Mouse (Mus musculus) mesoderm, embryonic 11.5 days (tissue): ENCODE results near the gene Dot1l.

ENCODE experiments used
- DNase-seq: peaks from one replicate; pipeline ENCODE4 v3.0.0-alpha.2; 2012; ENCODE audit warnings: low read depth, low spot score

Dot1l gene

GRCm38 (mm10) chr10:80832818-80833217 is 77.8 kb downstream of the Dot1l start:
- no peak for DNase-seq

GRCm38 (mm10) chr10:80835617-80836016 is 80.6 kb downstream of the Dot1l start:
- no peak for DNase-seq

- DNase-seq: no peak
Measured at GRCm38 (mm10) chr10:80836949-80837379, 82.0 kb downstream of the Dot1l start.

- no peak for DNase-seq
Measured at GRCm38 (mm10) chr10:80837827-80838226, 82.8 kb downstream of the Dot1l start.

GRCm38 (mm10) chr10:80838346-80838912 is 83.4 kb downstream of the Dot1l start:
- no peak for DNase-seq

GRCm38 (mm10) chr10:80839848-80840247 is 84.8 kb downstream of the Dot1l start:
- DNase-seq: no peak

- no peak for DNase-seq
Measured at GRCm38 (mm10) chr10:80841685-80842084, 86.7 kb downstream of the Dot1l start.

GRCm38 (mm10) chr10:80842334-80842733 is 87.3 kb downstream of the Dot1l start:
- no peak for DNase-seq

- DNase-seq: no peak
Measured at GRCm38 (mm10) chr10:80843087-80843930, 88.3 kb downstream of the Dot1l start.

- peak; percentile 37 for DNase-seq
Measured at GRCm38 (mm10) chr10:80843931-80844547, 89.0 kb downstream of the Dot1l start, which contains the start of gene Lingo3. Lingo3 (minus strand) TSS chr10:80844039.
